Mouse (Mus musculus): ENCODE measurements at regions not wholly inside any gene's neighbourhood (a gene's known extent, or its start where the extent isn't known, plus 50 kb on each side); places are given as distances from the start of the nearest gene placed in this dataset.

GRCm38 (mm10) chr15:36903922-36904321, 103.7 kb downstream of the Zfp706 start:
- 44% methylated on average over 5 of the region's 5 CpGs for WGBS (ENCODE audit: insufficient replicate concordance)

GRCm38 (mm10) chr15:36903309-36903708, 104.3 kb downstream of the Zfp706 start:
- ATAC-seq (ENCODE audit: insufficient read depth), result no peak
- TF ChIP-seq CTCF (IDR thresholded peaks at IDR 0.05; ENCODE audit: low read depth) (no peak), EP300 (IDR thresholded peaks at IDR 0.05; ENCODE audit: low read depth) (no peak)
- Histone ChIP-seq H3K9ac (replicated peaks) (no peak overlapping the region), H3K4me3 (ENCODE audit: insufficient read depth in 1 of 2, low read depth in 2 of 2, low read length in 2 of 2) (no peak overlapping the region), H3K4me2 (ENCODE audit: low read depth) (no peak overlapping the region), H3K4me1 (replicated peaks; ENCODE audit: control insufficient read depth in 2 of 2, insufficient read depth in 2 of 2, low read length in 1 of 2) (peaks cover 2 to 38% of the 10 kb centered on the region in 2 experiments; a peak in 3 of 4 replicates), H3K27me3 (ENCODE audit: control insufficient read depth, insufficient read depth, low read length) (no peaks in the 10 kb centered on the region), H3K36me3 (replicated peaks; ENCODE audit: control insufficient read depth, insufficient read depth, low read depth) (no peaks in the 10 kb centered on the region), H3K9me3 (ENCODE audit: control insufficient read depth, low read length) (no peaks in the 10 kb centered on the region), H3K27ac (no peak overlapping the region)
- no peak for DNase-seq (ENCODE audit: low read depth in 3 of 3, low spot score in 3 of 3)
- WGBS (ENCODE audit: insufficient replicate concordance), result 10% methylated on average over 4 of the region's 4 CpGs

More at GRCm38 (mm10) chr15:36903922-36904321, 103.7 kb downstream of the Zfp706 start:
- Histone ChIP-seq H3K4me3 (ENCODE audit: insufficient read depth in 1 of 2, low read depth in 2 of 2, low read length in 2 of 2) (no peak overlapping the region), H3K9ac (replicated peaks) (no peak overlapping the region), H3K27me3 (ENCODE audit: control insufficient read depth, insufficient read depth, low read length) (no peaks in the 10 kb centered on the region), H3K27ac (no peak overlapping the region), H3K36me3 (replicated peaks; ENCODE audit: control insufficient read depth, insufficient read depth, low read depth) (no peaks in the 10 kb centered on the region), H3K4me2 (ENCODE audit: low read depth) (no peak overlapping the region), H3K4me1 (replicated peaks; ENCODE audit: control insufficient read depth in 2 of 2, insufficient read depth in 2 of 2, low read length in 1 of 2) (peaks cover 2 to 38% of the 10 kb centered on the region in 2 experiments; a peak in 3 of 4 replicates), H3K9me3 (ENCODE audit: control insufficient read depth, low read length) (no peaks in the 10 kb centered on the region)
- TF ChIP-seq EP300 (IDR thresholded peaks at IDR 0.05; ENCODE audit: low read depth) (no peak), CTCF (IDR thresholded peaks at IDR 0.05; ENCODE audit: low read depth) (no peak)
- DNase-seq (ENCODE audit: low read depth in 3 of 3, low spot score in 3 of 3) (no peak), ATAC-seq (ENCODE audit: insufficient read depth) (no peak)

- H3K9ac ChIP-seq (replicated peaks), result no peak overlapping the region
- H3K4me3 ChIP-seq (ENCODE audit: insufficient read depth in 1 of 2, low read depth in 2 of 2, low read length in 2 of 2), result no peak overlapping the region
- ATAC-seq (ENCODE audit: insufficient read depth) (no peak), DNase-seq (ENCODE audit: low read depth in 3 of 3, low spot score in 3 of 3) (no peak)
- no peaks in the 10 kb centered on the region for H3K36me3 ChIP-seq (replicated peaks; ENCODE audit: control insufficient read depth, insufficient read depth, low read depth)
- TF ChIP-seq CTCF (IDR thresholded peaks at IDR 0.05; ENCODE audit: low read depth) (no peak), EP300 (IDR thresholded peaks at IDR 0.05; ENCODE audit: low read depth) (no peak)
- no peaks in the 10 kb centered on the region for H3K27me3 ChIP-seq (ENCODE audit: control insufficient read depth, insufficient read depth, low read length)
- 5% methylated on average over 7 of the region's 7 CpGs for WGBS (ENCODE audit: insufficient replicate concordance)
- no peak overlapping the region for H3K4me2 ChIP-seq (ENCODE audit: low read depth)
- peaks cover 0 to 30% of the 10 kb centered on the region in 2 experiments; a peak in 3 of 4 replicates for H3K4me1 ChIP-seq (replicated peaks; ENCODE audit: control insufficient read depth in 2 of 2, insufficient read depth in 2 of 2, low read length in 1 of 2)
- no peak overlapping the region for H3K27ac ChIP-seq
- no peaks in the 10 kb centered on the region for H3K9me3 ChIP-seq (ENCODE audit: control insufficient read depth, low read length)
Measured at GRCm38 (mm10) chr15:36901830-36902285, 105.7 kb downstream of the Zfp706 start.

- DNase-seq (ENCODE audit: low read depth in 3 of 3, low spot score in 3 of 3) (no peak), ATAC-seq (ENCODE audit: insufficient read depth) (no peak)
- WGBS (ENCODE audit: insufficient replicate concordance), result 48% methylated on average over 5 of the region's 5 CpGs
- no peaks in the 10 kb centered on the region for H3K27me3 ChIP-seq (ENCODE audit: control insufficient read depth, insufficient read depth, low read length)
- peaks cover 0 to 29% of the 10 kb centered on the region in 2 experiments; a peak in 2 of 4 replicates for H3K4me1 ChIP-seq (replicated peaks; ENCODE audit: control insufficient read depth in 2 of 2, insufficient read depth in 2 of 2, low read length in 1 of 2)
- no peak overlapping the region for H3K9ac ChIP-seq (replicated peaks)
- no peak overlapping the region for H3K27ac ChIP-seq
- no peaks in the 10 kb centered on the region for H3K36me3 ChIP-seq (replicated peaks; ENCODE audit: control insufficient read depth, insufficient read depth, low read depth)
- no peak overlapping the region for H3K4me3 ChIP-seq (ENCODE audit: insufficient read depth in 1 of 2, low read depth in 2 of 2, low read length in 2 of 2)
- no peaks in the 10 kb centered on the region for H3K9me3 ChIP-seq (ENCODE audit: control insufficient read depth, low read length)
- TF ChIP-seq CTCF (IDR thresholded peaks at IDR 0.05; ENCODE audit: low read depth), result no peak
- TF ChIP-seq EP300 (IDR thresholded peaks at IDR 0.05; ENCODE audit: low read depth), result no peak
- no peak overlapping the region for H3K4me2 ChIP-seq (ENCODE audit: low read depth)
Measured at GRCm38 (mm10) chr15:36901350-36901749, 106.2 kb downstream of the Zfp706 start.

DNA sequence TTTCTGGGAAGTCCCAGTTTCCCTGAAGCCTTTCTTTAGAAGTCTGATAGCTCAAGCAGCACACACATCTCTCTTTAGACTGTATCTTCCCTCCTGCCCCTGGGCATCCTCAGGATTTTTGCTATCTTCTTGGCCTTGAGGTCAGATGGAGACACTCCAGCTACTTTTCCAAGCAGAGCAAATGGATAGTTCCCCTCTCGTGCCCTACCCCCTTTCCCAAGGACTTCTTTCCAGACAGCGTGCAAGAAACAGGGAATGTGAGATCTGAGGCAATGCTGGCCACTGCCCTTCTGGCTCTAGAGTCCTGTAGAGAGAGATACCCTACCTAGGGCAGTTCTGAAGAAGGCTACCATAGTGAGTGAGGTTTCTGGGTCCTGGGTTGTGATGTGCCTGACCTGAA, 106.6 kb downstream of the Zfp706 start:
- Histone ChIP-seq H3K9me3 (ENCODE audit: control insufficient read depth, low read length) (no peaks in the 10 kb centered on the region), H3K27ac (no peak overlapping the region), H3K36me3 (replicated peaks; ENCODE audit: control insufficient read depth, insufficient read depth, low read depth) (no peaks in the 10 kb centered on the region), H3K4me1 (replicated peaks; ENCODE audit: control insufficient read depth in 2 of 2, insufficient read depth in 2 of 2, low read length in 1 of 2) (peaks cover 0 to 28% of the 10 kb centered on the region in 2 experiments; a peak in 2 of 4 replicates), H3K4me2 (ENCODE audit: low read depth) (no peak overlapping the region), H3K9ac (replicated peaks) (no peak overlapping the region), H3K27me3 (ENCODE audit: control insufficient read depth, insufficient read depth, low read length) (no peaks in the 10 kb centered on the region), H3K4me3 (ENCODE audit: insufficient read depth in 1 of 2, low read depth in 2 of 2, low read length in 2 of 2) (no peak overlapping the region)
- WGBS (ENCODE audit: insufficient replicate concordance), result 41% methylated on average over 2 of the region's 2 CpGs
- no peak for TF ChIP-seq EP300 (IDR thresholded peaks at IDR 0.05; ENCODE audit: low read depth)
- TF ChIP-seq CTCF (IDR thresholded peaks at IDR 0.05; ENCODE audit: low read depth), result no peak
- no peak for ATAC-seq (ENCODE audit: insufficient read depth)
- no peak for DNase-seq (ENCODE audit: low read depth in 3 of 3, low spot score in 3 of 3)
